Mouse (Mus musculus): ENCODE measurements at regions not wholly inside any gene's neighbourhood (a gene's known extent, or its start where the extent isn't known, plus 50 kb on each side); places are given as distances from the start of the nearest gene placed in this dataset.

DNA sequence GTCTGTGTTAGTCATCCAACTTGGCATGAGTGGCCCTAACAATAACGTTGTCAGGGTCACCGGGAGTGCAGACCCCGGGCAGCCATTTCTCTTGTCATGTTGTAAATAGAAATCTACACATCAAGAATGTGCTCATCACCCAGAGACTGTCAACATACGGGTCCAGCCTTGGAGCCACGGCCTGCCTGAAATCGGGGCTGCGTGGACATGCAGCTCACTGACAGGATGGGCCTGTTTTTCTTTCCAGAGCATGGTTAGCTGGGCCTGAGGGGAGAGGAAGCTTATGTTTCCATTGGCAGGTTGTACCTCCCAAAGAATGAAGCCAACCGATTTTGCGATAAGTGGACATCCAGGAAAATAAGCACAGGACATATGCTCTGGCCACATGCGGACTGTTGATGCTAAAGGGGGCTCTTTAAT lies 101.1 kb downstream of the Spata18 start:
- Histone ChIP-seq H3K4me3 (ENCODE audit: low read depth, low read length) (no peak overlapping the region), H3K4me2 (replicated peaks; ENCODE audit: low read depth) (no peak overlapping the region), H3K27ac (ENCODE audit: low read depth, low read length) (no peak overlapping the region), H3K9ac (ENCODE audit: low read depth, low read length) (no peak overlapping the region), H3K9me3 (ENCODE audit: control insufficient read depth) (no peaks in the 10 kb centered on the region), H3K4me1 (replicated peaks; ENCODE audit: control insufficient read depth, insufficient read depth, low read length) (0 out of 2 replicates have a peak, but pooled peaks cover 3% of the 10 kb centered on the region), H3K27me3 (replicated peaks; ENCODE audit: control insufficient read depth, insufficient read depth, low read length) (no peaks in the 10 kb centered on the region), H3K36me3 (ENCODE audit: control insufficient read depth, insufficient read depth) (no peaks in the 10 kb centered on the region)
- no peak for ATAC-seq
- no peak for TF ChIP-seq CTCF (IDR thresholded peaks at IDR 0.05; ENCODE audit: low read depth)
- WGBS, result 63% methylated on average over 10 of the region's 10 CpGs

DNA sequence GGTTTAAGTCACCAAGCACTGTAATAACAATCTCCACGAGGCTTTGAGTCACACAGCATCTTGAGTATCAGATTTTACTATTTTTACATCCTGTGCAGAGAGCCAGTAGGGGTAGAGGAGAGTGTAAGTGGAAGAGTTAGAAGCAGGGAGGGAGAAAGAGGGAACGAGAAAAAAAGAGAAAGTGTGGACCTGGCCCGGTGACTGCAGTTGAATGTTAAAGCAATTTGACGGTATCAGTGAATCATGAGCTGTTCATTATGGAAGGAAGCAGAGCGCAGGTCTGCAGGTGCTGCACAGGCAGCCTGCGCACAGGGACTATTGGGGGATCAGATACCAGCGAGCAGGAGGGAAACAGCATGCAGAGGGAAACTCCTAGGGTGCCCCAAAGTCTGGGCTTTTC lies 102.6 kb downstream of the Spata18 start:
- no peak for ATAC-seq
- 65% methylated on average over 7 of the region's 7 CpGs for WGBS
- TF ChIP-seq CTCF (IDR thresholded peaks at IDR 0.05; ENCODE audit: low read depth), result no peak
- H3K9me3 ChIP-seq (ENCODE audit: control insufficient read depth), result no peaks in the 10 kb centered on the region
- no peaks in the 10 kb centered on the region for H3K36me3 ChIP-seq (ENCODE audit: control insufficient read depth, insufficient read depth)
- no peak overlapping the region for H3K4me2 ChIP-seq (replicated peaks; ENCODE audit: low read depth)
- no peak overlapping the region for H3K27ac ChIP-seq (ENCODE audit: low read depth, low read length)
- no peak overlapping the region for H3K9ac ChIP-seq (ENCODE audit: low read depth, low read length)
- H3K4me3 ChIP-seq (ENCODE audit: low read depth, low read length), result no peak overlapping the region
- 0 out of 2 replicates have a peak, but pooled peaks cover 3% of the 10 kb centered on the region for H3K4me1 ChIP-seq (replicated peaks; ENCODE audit: control insufficient read depth, insufficient read depth, low read length)
- no peaks in the 10 kb centered on the region for H3K27me3 ChIP-seq (replicated peaks; ENCODE audit: control insufficient read depth, insufficient read depth, low read length)

DNA sequence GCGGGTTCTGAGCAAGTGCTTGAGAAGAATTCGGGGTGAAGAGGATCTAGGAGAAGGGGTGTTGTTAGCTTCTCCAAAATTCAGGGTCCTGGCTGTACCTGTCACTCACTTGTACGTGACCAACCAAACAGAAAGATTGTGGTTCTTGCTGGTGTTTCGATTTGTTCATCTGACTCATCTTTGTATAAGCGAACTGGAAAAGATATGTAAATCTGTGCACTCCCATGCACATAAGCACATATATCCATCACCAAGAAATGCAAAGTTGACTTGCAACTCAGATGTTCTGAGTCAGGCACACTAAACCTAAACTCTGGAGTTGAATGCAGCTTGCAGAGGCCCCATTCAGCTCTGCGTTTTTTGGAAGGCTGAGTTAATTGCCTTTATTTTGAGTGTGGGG lies 107.4 kb downstream of the Spata18 start:
- H3K9ac ChIP-seq (ENCODE audit: low read depth, low read length), result no peak overlapping the region
- H3K4me1 ChIP-seq (replicated peaks; ENCODE audit: control insufficient read depth, insufficient read depth, low read length), result no peaks in the 10 kb centered on the region
- no peaks in the 10 kb centered on the region for H3K27me3 ChIP-seq (replicated peaks; ENCODE audit: control insufficient read depth, insufficient read depth, low read length)
- H3K4me3 ChIP-seq (ENCODE audit: low read depth, low read length), result no peak overlapping the region
- ATAC-seq, result no peak
- no peaks in the 10 kb centered on the region for H3K9me3 ChIP-seq (ENCODE audit: control insufficient read depth)
- H3K36me3 ChIP-seq (ENCODE audit: control insufficient read depth, insufficient read depth), result no peaks in the 10 kb centered on the region
- 82% methylated on average over 6 of the region's 6 CpGs for WGBS
- H3K4me2 ChIP-seq (replicated peaks; ENCODE audit: low read depth), result no peak overlapping the region
- no peak overlapping the region for H3K27ac ChIP-seq (ENCODE audit: low read depth, low read length)
- no peak for TF ChIP-seq CTCF (IDR thresholded peaks at IDR 0.05; ENCODE audit: low read depth)

DNA sequence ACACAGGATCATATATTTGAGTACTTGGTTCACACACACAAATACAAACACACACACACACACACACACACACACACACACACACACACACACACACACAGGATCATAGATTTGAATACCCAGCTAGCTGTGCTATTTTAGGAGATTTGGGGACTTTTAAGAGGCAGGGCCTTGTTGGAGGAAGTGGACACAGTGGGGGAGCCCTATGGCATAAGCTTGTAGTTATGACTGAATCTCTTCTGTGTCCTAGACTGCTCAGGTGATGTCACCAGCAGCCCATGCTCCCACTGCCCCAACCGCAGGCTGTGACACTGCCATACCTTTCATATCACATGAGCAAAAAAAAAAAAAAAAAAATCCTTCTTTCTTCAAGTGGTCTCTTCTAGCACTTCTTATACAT lies 110.1 kb downstream of the Spata18 start:
- WGBS, result 71% methylated on average over 1 of the region's 1 CpGs

DNA sequence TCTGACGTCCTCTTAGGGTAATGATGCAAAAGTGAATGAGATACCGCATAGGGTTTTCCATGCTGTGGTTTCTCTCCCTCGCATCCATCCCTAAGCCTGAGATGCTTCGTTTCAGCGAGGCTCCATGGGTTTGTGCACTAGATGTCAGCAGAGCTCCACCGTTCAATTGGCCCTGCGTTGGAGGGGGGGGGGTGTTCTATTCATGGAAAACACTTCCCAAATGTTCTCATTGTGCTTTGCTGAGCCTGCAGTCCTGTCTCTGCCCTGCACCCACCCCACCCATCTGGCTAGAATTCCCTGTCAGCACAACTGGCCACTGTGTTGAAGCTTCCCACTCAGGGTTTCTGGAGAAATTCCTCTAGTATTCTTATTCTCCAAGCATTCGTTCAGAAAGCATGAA lies 110.5 kb downstream of the Spata18 start:
- Histone ChIP-seq H3K9me3 (ENCODE audit: control insufficient read depth) (no peaks in the 10 kb centered on the region), H3K4me3 (ENCODE audit: low read depth, low read length) (no peak overlapping the region), H3K36me3 (ENCODE audit: control insufficient read depth, insufficient read depth) (no peaks in the 10 kb centered on the region), H3K9ac (ENCODE audit: low read depth, low read length) (no peak overlapping the region), H3K4me1 (replicated peaks; ENCODE audit: control insufficient read depth, insufficient read depth, low read length) (no peaks in the 10 kb centered on the region), H3K4me2 (replicated peaks; ENCODE audit: low read depth) (no peak overlapping the region), H3K27ac (ENCODE audit: low read depth, low read length) (no peak overlapping the region), H3K27me3 (replicated peaks; ENCODE audit: control insufficient read depth, insufficient read depth, low read length) (no peaks in the 10 kb centered on the region)
- WGBS, result 35% methylated on average over 8 of the region's 8 CpGs
- TF ChIP-seq CTCF (IDR thresholded peaks at IDR 0.05; ENCODE audit: low read depth), result peak; percentile 84
- ATAC-seq, result no peak

More for the DNA sequence above, 110.1 kb downstream of the Spata18 start:
- H3K4me3 ChIP-seq (ENCODE audit: low read depth, low read length), result no peak overlapping the region
- no peaks in the 10 kb centered on the region for H3K9me3 ChIP-seq (ENCODE audit: control insufficient read depth)
- no peak for ATAC-seq
- no peaks in the 10 kb centered on the region for H3K27me3 ChIP-seq (replicated peaks; ENCODE audit: control insufficient read depth, insufficient read depth, low read length)
- no peaks in the 10 kb centered on the region for H3K4me1 ChIP-seq (replicated peaks; ENCODE audit: control insufficient read depth, insufficient read depth, low read length)
- H3K9ac ChIP-seq (ENCODE audit: low read depth, low read length), result no peak overlapping the region
- no peaks in the 10 kb centered on the region for H3K36me3 ChIP-seq (ENCODE audit: control insufficient read depth, insufficient read depth)
- H3K27ac ChIP-seq (ENCODE audit: low read depth, low read length), result no peak overlapping the region
- no peak for TF ChIP-seq CTCF (IDR thresholded peaks at IDR 0.05; ENCODE audit: low read depth)
- no peak overlapping the region for H3K4me2 ChIP-seq (replicated peaks; ENCODE audit: low read depth)

DNA sequence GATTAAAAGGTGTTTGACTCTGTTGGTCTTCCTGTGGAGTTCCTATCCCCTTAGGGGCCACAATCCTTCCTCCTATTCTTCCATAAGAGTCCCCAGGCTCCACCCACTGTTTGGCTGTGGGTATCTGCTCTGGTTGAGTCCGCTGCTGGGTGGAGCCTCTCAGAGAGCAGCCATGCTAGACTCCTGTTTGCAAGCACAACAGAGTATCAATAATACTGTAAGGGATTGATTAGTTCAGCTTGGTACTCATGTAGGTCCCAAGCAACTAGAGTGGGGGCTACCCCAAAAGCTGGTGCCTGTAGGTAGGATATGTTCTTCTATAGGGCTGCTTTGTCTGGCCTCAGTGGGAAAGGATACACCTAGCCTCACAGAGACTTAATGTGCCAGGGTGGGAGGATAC lies 113.0 kb downstream of the Spata18 start:
- 74% methylated on average over 1 of the region's 1 CpGs for WGBS
- no peaks in the 10 kb centered on the region for H3K27me3 ChIP-seq (replicated peaks; ENCODE audit: control insufficient read depth, insufficient read depth, low read length)
- no peak overlapping the region for H3K4me3 ChIP-seq (ENCODE audit: low read depth, low read length)
- H3K9ac ChIP-seq (ENCODE audit: low read depth, low read length), result no peak overlapping the region
- no peaks in the 10 kb centered on the region for H3K36me3 ChIP-seq (ENCODE audit: control insufficient read depth, insufficient read depth)
- H3K4me2 ChIP-seq (replicated peaks; ENCODE audit: low read depth), result no peak overlapping the region
- no peak for TF ChIP-seq CTCF (IDR thresholded peaks at IDR 0.05; ENCODE audit: low read depth)
- H3K27ac ChIP-seq (ENCODE audit: low read depth, low read length), result no peak overlapping the region
- H3K9me3 ChIP-seq (ENCODE audit: control insufficient read depth), result no peaks in the 10 kb centered on the region
- no peaks in the 10 kb centered on the region for H3K4me1 ChIP-seq (replicated peaks; ENCODE audit: control insufficient read depth, insufficient read depth, low read length)
- ATAC-seq, result no peak

DNA sequence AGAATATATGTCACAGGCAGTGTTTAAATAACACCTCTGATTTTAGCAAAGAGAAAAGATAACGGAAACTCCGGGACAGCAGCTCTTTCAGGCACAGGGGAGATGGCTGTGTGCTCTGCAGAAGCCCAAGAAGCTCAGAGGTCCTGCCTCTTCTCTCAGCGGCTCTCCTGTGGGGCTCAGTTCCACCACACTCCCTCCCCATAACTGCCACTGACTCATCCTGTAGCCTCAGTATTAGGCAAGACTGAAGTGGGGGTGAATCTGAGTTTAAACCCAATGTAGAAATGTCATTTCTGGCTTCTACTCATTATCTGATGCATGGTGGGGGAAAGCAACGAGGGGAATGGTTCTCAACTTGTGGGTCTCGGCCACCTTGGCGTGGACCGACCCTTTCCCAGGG lies 114.3 kb downstream of the Spata18 start:
- Histone ChIP-seq H3K27ac (ENCODE audit: low read depth, low read length) (no peak overlapping the region), H3K4me3 (ENCODE audit: low read depth, low read length) (no peak overlapping the region), H3K36me3 (ENCODE audit: control insufficient read depth, insufficient read depth) (no peaks in the 10 kb centered on the region), H3K9me3 (ENCODE audit: control insufficient read depth) (no peaks in the 10 kb centered on the region), H3K4me2 (replicated peaks; ENCODE audit: low read depth) (no peak overlapping the region), H3K9ac (ENCODE audit: low read depth, low read length) (no peak overlapping the region), H3K27me3 (replicated peaks; ENCODE audit: control insufficient read depth, insufficient read depth, low read length) (no peaks in the 10 kb centered on the region), H3K4me1 (replicated peaks; ENCODE audit: control insufficient read depth, insufficient read depth, low read length) (no peaks in the 10 kb centered on the region)
- TF ChIP-seq CTCF (IDR thresholded peaks at IDR 0.05; ENCODE audit: low read depth), result no peak
- 78% methylated on average over 7 of the region's 7 CpGs for WGBS
- no peak for ATAC-seq

Data from intestine, postnatal 0 days (tissue).